Mouse (Mus musculus) megakaryocyte, embryonic 14.5 days (primary cell): ENCODE data around the gene Fam83b.

Experiments used
- FLI1 ChIP-seq: IDR thresholded peaks from 2 replicates; pipeline ENCODE4 v1.6.1; 2012; ENCODE audit warnings: low read length, inconsistent platforms, mixed read lengths
- GATA1 ChIP-seq: IDR thresholded peaks from 3 replicates; pipeline ENCODE4 v1.6.1; 2012; ENCODE audit warnings: mixed read lengths, low read length, inconsistent platforms, borderline replicate concordance

DNA sequence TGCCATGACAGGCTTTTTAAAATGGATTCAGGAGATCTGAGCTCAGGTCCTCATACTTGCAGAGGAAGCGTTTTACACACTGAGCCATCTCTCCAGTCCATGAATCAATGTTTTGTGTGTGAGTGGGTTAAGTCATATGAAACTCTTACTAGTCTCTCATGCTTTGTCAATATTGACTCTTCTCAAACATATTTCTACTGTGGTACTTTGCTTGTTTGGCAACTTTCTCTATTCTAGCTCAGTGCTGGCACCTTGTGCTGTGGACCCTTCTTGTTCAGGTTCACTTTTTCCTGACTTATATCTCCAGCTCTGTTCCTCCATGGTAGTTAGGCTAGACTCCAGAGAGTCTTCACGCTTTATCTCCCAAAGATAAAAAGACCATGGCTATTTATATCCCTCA lies 36.0 kb upstream of the Fam83b start:
- TF ChIP-seq FLI1 (no peak), GATA1 (no peak)
